Mouse (Mus musculus) liver, adult 2 months (tissue): ENCODE results near the gene Rfxap.

ENCODE experiments used
- CTCF ChIP-seq: fragments of 200-500 bp; IDR thresholded peaks from 2 replicates; pipeline ENCODE4 v1.5.1; 2011; ENCODE audit warnings: low read depth, low read length, control low read depth
- POLR2A ChIP-seq: fragments of 200-500 bp; IDR thresholded peaks from 2 replicates; pipeline ENCODE4 v1.6.1; 2011; ENCODE audit warnings: low read length, control low read depth; ENCODE audit not compliant: insufficient read depth; ENCODE audit errors: extremely low read depth

DNA sequence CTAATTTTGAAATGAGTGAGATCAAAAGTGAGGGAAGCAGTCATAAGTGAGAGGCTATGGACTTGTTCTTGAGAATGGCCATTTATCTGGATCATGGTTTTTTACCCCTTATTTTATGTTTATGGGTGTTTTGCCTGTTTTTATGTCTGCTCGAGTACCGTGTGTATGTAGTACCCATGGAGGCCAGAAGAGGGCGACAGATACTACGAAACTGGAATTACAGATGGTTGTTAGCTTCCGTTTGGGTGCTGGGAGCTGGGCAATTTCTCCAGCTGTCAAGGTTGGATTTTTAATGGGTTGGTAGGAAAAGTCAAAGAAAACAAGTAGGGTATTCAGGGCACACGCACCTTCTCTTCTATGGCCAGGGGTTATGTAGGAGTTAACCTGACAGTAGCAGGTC lies 13.8 kb downstream of the Rfxap start:
- no peak for TF ChIP-seq POLR2A
- 0 out of 2 replicates have a peak, but pooled peaks have one; percentile 1 for TF ChIP-seq CTCF
